Mouse (Mus musculus): ENCODE data around the gene Zbtb8b. TPM values are rescaled to one million over a fixed set of nuclear protein-coding genes. Genes with fewer than 3 reads are reported as not detected.

Gene Zbtb8b
- not detected in 2 replicates for polyA plus RNA-seq (2012)

DNA sequence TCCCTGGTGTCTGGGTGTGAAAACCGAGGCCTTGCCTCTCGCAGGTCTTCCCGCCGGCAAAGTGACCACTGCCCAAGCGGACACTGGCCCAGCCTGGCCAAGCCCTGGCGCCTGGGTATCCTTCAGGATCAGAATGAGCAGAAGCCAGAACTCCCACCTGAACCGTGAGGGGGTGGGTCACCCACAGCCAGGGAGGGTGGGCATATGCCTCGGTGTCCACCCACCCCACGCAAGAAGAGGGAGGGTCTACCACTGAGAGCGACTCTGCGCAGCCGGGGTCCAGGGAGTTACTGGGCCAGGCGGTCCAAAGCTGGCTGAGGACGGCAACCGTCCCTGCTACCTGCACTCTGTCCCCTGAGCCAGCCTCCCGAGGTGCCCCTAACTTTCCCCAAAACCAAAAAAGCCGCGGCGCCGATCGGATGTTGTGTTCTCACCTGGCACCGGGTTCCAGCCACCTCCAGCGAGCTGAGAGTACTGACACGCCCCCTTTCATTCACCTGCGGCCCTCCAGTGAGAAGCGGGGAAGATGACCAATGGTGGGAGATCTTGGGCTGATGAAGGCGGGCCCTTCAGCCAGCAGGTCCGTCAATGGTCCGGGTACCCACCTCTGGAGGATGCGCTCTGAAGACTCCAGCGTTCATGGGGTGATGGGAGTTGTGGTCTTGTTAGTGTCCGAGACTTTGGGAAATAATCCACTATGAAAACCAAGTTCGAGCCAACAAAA, at the start of gene Zbtb8b:
Zbtb8b (minus strand) TSS at position 514 of the 724 bp plus-strand sequence.

DNA sequence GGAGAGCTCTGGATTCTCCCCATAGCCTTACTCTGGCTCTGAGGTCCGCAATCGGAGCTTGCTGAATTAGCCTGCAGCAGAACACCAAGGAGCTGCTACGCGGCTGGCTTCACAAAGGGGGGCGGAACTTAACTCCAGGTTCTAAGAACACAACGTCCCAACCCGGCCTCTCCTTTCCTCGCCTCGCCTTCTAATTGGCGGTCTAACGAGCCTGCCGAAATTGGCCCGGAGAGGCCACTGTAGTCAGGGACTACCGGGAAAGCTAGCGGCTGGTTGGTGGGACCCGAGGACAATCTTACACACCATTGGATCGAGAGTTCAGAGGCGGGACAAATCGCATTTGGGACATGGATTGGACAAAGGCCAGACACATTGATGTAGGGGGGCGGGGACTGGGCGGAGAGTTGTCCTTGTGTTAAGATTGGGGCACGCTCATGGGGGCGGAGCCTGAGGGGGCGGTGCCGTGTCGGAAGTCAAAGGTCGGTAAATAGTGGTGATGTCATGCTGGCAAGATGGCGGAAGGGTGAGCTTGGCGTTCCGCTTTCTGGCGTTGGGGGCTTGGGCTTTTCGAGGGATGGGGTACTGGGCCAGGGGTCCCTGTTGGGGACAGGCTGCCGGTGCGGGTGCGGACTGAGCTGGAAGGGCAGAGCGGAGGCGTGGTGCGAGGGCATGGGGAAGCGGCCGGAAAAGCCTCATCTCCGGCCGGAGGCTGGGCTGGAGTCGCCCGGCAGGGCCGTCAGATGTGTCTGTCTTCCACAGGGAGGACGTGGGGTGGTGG, 20.7 kb upstream of the Zbtb8b start, which contains the start of gene Bsdc1:
Bsdc1 (plus strand) TSS at position 399 of the 778 bp plus-strand sequence.

DNA sequence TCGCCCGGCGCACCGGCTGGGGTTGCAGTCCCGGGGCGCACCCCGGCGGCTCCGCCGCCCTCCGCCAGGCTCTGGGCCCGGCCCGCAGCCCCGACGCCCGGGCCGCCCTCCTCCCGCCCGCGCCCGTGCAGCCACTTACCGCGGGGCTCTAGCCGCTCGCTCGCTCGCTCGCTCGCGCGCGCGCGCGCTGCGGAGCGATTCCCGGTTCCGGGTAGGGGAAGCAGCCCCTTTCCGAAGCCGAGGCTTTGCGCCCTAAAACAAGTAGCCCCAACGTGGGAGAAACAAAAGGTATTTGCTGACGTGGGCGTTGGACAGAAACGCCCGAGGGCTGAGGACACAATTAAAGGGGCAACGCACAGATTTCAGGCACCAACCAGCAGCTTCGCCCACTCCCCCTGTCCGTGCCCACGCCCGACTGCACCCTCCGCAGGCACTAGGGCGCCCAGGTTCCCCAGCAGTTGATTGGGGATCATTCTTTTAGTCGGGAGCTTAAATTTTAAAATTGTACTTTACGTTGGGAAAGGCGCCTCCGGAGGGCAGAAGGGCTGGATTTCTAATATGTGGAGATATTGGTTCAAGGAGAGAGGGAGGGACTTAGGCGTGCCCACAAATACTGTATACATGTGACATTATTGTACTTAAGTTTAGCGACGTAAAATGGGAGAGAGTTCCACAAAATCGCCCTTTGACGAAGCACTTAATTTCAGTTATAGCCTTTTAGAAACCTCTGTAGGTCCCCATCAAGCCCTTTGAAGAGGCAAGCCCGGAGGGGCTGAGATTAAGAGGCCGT, 62.9 kb downstream of the Zbtb8b start, which contains the start of gene Zbtb8a:
Zbtb8a (minus strand) TSS at position 516 of the 790 bp plus-strand sequence.

Other genes starting within 250 kb of the Zbtb8b start
- gene C77080, start 179.4 kb downstream of the Zbtb8b start, polyA plus RNA-seq (2012), result 5.6 and 6.0 TPM in 2 replicates
- not detected in 2 replicates for gene Sync, start 153.2 kb downstream of the Zbtb8b start, polyA plus RNA-seq (2012)
- 51.0 and 59.6 TPM in 2 replicates for gene Rbbp4, start 105.5 kb downstream of the Zbtb8b start, polyA plus RNA-seq (2012)
- gene Zbtb8os, start 105.2 kb downstream of the Zbtb8b start, polyA plus RNA-seq (2012), result 2.6 and 3.8 TPM in 2 replicates
- 3.2 and 3.7 TPM in 2 replicates for gene Zbtb8a, start 62.7 kb downstream of the Zbtb8b start, polyA plus RNA-seq (2012)
- 80.0 and 116 TPM in 2 replicates for gene Bsdc1, start 20.7 kb upstream of the Zbtb8b start, polyA plus RNA-seq (2012)
- gene Tssk3, start 50.2 kb upstream of the Zbtb8b start, polyA plus RNA-seq (2012), result not detected in 2 replicates
- 3.2 and 3.4 TPM in 2 replicates for gene Fam229a, start 50.3 kb upstream of the Zbtb8b start, polyA plus RNA-seq (2012)
- gene Marcksl1, start 72.7 kb upstream of the Zbtb8b start, polyA plus RNA-seq (2012), result 233 and 330 TPM in 2 replicates
- 115 and 122 TPM in 2 replicates for gene Hdac1, start 101.9 kb upstream of the Zbtb8b start, polyA plus RNA-seq (2012)
- gene Lck, start 132.8 kb upstream of the Zbtb8b start, polyA plus RNA-seq (2012), result 6.4 and 7.9 TPM in 2 replicates
- not detected in 2 replicates for gene Fam167b, start 137.7 kb upstream of the Zbtb8b start, polyA plus RNA-seq (2012)
- 131 and 152 TPM in 2 replicates for gene Eif3i, start 159.8 kb upstream of the Zbtb8b start, polyA plus RNA-seq (2012)
- 186 and 194 TPM in 2 replicates for gene Tmem234, start 159.8 kb upstream of the Zbtb8b start, polyA plus RNA-seq (2012)
- 1.2 and 3.3 TPM in 2 replicates for gene Dcdc2b, start 173.4 kb upstream of the Zbtb8b start, polyA plus RNA-seq (2012)
- gene Iqcc, start 178.2 kb upstream of the Zbtb8b start, polyA plus RNA-seq (2012), result 2.2 and 6.9 TPM in 2 replicates
- 38.4 and 40.8 TPM in 2 replicates for gene Ccdc28b, start 183.1 kb upstream of the Zbtb8b start, polyA plus RNA-seq (2012)
- 53.0 and 92.0 TPM in 2 replicates for gene Txlna, start 200.2 kb upstream of the Zbtb8b start, polyA plus RNA-seq (2012)
- 11.6 and 17.3 TPM in 2 replicates for gene Kpna6, start 231.9 kb upstream of the Zbtb8b start, polyA plus RNA-seq (2012)

All from megakaryocyte-erythroid progenitor cell, adult 5 weeks (primary cell).